Mouse (Mus musculus): ENCODE measurements around the gene Ambra1.

Gene Ambra1

DNA sequence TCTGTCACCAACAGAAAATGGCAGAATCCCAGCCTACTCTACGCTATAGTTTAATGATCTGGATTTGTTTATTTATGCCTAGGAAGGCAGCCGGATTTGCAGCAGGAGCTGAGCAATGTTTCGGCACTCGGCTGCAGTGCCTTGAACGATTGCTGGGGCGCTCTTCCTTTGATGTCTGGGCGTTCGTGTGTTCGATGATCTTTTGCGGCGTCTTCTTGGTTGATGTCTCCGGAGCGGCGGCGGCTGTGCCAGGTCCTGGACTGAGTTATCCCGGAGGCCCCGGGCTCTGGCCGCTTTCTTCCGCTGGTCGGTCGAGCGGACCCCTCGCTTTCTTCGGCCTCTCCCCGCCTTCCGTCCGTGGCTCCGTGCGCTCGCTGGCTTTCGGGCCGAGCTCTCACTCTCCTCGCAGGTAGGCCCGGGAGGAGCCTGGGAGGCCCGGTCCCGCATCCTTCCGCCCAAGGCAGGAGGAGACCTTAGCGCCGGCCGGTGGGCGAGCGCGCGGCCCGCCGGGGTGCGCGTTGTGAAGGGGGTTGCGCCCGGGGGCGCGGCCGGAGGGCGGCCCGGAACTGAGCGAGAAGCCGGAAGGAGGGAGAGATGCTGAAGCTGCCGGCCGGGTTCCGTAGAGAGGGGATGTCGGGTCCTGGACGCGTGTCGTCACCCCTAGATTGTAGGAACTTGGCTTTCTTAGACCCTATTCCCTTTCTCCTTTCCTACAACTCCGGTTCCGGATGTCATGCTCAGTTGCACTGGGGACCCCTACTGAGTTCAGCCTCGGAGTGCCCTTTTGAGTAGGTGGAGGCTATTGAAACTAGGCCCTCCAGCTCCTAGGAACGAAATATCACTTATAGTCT lies at the start of gene Ambra1:
Gene Ambra1 (plus strand): TSS at position 164 of the 851 bp plus-strand sequence.
- in situ Hi-C loops (cut with MboI, MseI) = loop anchor here (5.0 kb wide), 1 partner anchor 78 kb away; no protein-coding TSS in a partner anchor

DNA sequence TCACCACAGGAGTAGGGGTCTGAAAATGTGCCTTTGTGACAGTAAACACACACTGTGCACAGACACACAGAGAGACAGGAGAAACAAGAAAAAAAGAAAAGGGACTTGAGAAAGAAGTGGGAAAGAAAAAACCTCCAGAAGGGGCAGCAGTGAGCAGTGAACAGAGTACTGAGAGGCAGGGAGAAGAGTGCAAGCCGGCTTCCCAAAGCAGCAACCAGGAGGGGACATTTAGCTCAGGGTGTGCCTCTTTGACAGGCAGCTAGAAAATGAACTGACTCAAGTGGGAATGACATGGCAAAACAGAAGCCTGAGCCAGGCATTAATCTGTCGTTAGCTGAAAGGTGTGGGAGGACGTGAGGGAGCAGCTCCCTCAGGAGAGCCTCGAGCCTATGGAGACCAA lies 47.1 kb upstream of the Ambra1 start:
- in situ Hi-C loops (cut with MboI, MseI) = no loop called here

DNA sequence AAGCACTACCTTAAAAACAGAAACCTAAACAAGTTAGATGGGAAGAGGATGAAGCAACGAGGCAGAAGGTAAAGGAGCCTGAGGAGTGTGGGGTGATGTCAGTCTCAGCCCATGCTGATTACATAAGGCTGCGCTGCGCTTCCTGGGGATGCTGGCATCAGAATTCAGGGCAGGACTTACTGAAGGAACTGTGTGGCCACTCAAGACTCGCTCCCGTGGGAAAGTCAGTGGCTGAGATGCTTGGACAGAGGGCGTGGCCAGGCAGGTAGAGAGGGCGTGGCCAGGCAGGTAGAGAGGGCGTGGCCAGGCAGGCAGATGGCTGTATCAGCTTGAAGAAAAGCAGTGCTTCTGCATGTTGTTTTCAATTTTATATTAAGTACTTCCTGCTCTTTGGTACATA lies 46.0 kb upstream of the Ambra1 start:
- in situ Hi-C loops (cut with MboI, MseI) = no loop called here

DNA sequence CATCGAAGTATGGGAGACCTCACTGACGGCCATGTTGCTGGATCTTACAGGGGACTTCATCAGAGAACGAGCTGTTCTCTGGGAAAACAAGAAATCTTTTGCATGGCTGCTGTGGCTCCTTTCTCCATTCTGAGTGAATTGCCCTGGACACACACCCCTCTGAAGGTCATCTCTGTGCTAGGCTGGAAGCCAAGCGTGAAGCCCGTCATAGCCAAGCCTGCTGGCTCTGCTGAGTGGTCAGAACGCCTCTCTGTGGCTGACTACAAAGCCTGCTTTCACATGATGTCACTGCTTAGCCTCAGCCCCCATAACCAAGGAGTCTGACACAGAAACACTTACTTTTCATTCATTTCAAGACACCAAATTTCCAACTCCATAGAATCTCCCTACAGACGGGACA lies 40.5 kb upstream of the Ambra1 start:
- in situ Hi-C loops (cut with MboI, MseI) = no loop called here

DNA sequence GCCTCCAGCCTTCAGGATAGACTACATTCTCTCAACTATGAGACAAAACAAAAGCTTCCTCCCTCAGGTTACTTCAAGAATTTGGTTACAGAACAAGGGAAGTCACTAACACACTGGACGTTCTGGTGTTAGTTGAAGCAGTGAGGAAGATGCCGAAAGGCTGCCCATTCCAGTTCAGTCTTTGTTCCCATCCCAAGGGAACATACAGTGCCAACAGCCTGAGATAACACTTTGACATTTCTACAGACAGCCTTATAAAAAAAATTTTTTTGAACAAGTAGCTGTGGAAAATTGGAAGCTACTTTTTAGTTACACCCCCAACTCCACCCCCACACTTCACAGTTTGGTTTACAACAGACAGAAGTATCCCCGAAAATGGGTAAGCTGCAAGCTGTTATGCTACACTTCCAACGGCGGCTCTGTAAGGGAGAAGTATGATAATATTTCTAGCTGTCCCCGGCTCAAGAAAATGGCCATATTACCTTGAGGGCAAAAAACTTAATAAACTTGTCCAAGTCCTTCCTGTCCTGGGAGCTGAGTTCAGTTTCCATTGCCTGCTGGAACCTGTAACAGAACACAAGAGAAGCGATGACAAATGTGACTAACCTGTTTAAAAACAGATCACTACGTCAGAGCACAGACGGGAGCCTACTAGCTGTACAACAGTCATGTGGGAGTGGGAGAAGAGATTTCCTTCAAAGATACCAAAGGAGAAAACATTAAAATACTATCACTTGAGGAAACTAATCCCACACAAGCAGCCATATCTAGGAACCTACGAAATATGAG lies 34.3 kb upstream of the Ambra1 start:
- in situ Hi-C loops (cut with MboI, MseI) = no loop called here

- in situ Hi-C loops (cut with MboI, MseI) = no loop called here
Observed at GRCm38 (mm10) chr2:91696225-91696590, 33.7 kb upstream of the Ambra1 start.

- in situ Hi-C loops (cut with MboI, MseI) = no loop called here
Observed at GRCm38 (mm10) chr2:91699225-91699624, 30.7 kb upstream of the Ambra1 start.

DNA sequence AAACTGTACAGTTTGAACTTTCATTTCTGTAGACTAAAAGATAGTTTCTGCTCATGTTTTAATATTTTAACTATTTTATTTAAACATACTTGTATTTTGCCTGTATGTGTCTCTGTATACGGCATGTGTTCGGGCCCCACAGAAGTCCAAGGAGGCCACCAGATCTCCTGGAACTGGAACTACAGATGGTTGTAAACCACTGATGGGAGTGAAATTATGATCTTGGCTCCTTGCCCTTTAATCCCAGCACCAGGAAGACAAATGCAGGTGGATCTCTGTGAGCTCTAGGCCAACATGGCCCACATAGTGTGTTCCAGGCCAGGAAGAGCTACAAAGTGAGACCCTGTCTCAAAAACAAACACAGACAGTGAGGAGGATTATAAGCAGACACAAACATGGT lies 28.6 kb upstream of the Ambra1 start:
- in situ Hi-C loops (cut with MboI, MseI) = no loop called here

DNA sequence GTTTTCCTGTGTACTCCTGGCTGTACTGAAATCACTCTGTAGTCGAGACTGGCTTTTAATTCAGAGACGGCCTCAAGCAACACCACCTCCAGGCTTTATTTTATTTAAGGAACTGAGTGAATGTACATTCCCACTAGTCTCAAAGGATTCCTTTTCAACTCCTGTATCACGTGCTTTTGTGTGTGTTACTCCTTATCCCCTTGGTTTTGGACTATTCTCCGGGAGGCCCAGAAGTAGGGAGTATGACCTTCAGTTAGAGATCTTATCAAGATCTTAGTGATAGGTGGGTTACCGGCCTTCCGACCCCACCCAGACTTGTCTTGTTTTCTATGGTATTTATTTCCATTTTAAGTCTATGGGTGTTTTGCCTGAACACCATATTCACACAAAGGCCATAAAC lies 24.2 kb upstream of the Ambra1 start:
- in situ Hi-C loops (cut with MboI, MseI) = no loop called here

- in situ Hi-C loops (cut with MboI, MseI) = no loop called here
Observed at GRCm38 (mm10) chr2:91706456-91706855, 23.5 kb upstream of the Ambra1 start.

DNA sequence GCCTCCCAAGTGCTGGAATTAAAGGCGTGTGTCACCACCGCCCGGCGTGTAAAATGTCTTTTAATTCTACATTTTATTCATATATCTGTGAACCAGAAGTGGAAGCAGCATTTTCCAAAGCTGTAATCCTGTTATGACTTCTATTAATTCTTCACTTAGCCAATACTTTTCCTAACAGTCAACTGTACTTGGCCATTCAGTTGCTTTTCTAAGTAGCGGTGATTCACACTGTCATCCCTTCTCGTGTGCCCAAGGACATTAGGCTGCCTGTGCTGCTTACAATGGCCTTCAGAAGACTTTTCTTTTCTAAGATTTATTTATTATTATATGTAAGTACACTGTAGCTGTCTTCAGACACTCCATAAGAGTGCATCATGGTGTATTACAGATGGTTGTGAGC lies 21.6 kb upstream of the Ambra1 start:
- in situ Hi-C loops (cut with MboI, MseI) = no loop called here

- in situ Hi-C loops (cut with MboI, MseI) = no loop called here
Observed at GRCm38 (mm10) chr2:91710272-91711234, 19.4 kb upstream of the Ambra1 start, which contains the start of the genes Atg13 and Harbi1. TSS of gene Atg13 (minus strand) at chr2:91710576. TSS of gene Harbi1 (plus strand) at chr2:91710852.

DNA sequence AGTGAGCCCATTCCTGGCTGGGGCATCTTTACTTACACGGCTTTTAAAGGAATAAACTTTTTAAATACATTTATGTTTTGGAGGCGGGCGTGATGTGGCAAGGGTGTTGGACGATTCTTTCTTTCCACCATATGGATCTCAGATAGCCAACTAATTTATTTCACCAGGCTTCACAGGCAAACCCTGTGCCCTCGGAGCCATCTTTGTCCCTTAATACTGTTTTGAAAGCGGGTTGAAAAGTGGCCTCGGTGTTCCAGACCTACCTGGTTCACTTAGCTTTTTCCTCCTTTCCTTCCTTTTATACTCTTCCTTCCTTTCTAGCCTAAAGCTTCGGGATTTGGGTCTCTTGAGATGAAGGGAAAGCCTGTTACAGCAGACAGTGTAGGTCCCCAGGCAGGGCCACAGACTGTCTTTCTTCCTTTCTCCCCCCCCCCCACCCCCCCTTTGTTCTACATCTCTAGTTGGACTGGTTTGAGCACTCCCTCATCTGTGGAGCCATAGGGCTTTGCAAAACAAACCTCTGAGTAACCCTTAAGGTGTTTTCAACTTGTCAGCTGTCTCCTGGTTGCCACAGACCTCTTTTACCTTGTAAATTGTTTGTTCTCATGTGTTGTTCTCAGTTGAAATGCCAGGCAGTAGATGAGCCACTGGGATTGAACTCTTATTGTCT lies 18.5 kb upstream of the Ambra1 start:
- in situ Hi-C loops (cut with MboI, MseI) = no loop called here

GRCm38 (mm10) chr2:91714921-91715320 lies 15.0 kb upstream of the Ambra1 start:
- in situ Hi-C loops (cut with MboI, MseI) = no loop called here

DNA sequence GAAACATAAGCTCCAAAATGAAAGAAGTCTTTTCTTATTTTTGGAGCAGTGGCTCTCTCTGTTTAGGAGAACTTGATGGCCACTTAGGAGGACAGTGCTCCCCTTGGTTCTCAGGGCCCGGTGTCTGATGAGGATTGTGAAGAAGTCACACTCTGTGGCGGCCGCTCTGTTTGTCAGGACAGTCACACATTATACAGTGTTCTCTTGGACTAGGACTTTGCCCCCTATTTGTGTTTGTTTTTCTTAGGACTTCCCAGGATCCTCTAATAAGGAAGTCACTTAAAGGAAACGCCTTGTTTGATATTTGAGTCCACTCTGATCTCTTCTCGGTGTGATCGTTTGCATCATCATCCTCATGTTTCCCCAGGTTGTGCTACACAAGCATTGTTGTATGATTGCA lies 11.7 kb upstream of the Ambra1 start:
- in situ Hi-C loops (cut with MboI, MseI) = no loop called here

DNA sequence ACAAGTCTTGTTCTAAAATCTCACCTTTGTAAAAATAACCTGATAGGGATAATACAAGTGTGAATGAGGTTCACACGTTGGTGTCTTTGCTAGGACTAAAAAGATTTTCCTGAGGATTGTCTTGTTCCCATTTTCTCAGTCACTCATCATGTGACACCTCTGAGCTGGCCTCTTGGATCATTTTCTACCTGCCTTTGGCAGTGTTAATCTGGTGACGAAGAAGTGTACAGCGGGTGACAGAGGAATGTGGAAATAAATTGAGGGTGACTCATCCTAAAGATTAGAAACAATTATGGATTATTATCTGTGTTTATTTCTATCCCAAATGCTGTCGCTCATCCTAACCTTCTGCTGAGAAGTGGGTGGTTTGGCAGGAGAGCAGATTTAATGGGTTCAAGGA lies 6.6 kb upstream of the Ambra1 start:
- in situ Hi-C loops (cut with MboI, MseI) = no loop called here

DNA sequence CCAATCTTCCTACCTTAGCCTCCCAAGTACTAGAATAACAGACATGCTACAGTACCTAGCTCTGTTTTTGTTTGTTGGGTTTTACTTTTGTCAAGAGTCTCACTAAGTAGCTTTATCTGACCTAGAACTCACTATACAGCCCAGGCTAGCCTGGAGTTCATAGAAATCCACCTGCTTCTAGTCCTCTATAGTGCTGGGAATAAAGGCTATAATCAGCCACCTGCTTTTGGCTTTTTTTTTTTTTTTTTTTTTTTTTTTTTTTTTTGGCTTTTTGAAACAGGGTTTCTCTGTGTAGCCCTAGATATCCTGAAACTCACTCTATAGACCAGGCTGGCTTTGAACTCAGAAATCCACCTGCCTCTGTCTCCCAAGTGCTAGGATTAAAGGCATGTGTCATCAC lies 6.0 kb upstream of the Ambra1 start:
- in situ Hi-C loops (cut with MboI, MseI) = no loop called here

DNA sequence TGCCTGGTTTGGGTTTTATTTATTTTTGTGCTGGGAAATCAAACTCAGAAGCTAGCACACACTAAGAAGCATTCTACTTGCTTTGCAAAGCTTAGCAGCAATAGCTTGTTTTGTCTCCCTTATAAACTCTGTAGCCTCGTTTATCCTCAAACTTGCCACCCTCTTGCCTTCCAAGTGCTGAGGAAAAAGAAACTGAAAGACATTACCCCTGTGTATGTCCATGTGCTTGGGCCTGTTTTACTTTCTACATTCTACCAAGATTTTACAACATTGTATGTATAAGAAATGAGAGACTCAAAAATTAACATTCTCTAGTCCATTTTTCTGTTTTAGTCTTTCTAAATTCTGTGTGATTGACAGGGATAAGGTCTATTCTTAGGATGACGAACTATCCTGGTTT lies 5.2 kb upstream of the Ambra1 start:
- in situ Hi-C loops (cut with MboI, MseI) = loop anchor here (5.0 kb wide), 1 partner anchor 72 kb away; no protein-coding TSS in a partner anchor

- in situ Hi-C loops (cut with MboI, MseI) = loop anchor here (5.0 kb wide), 1 partner anchor 73 kb away; no protein-coding TSS in a partner anchor
Observed at GRCm38 (mm10) chr2:91725476-91725875, 4.5 kb upstream of the Ambra1 start.

- in situ Hi-C loops (cut with MboI, MseI) = loop anchor here (5.0 kb wide), 1 partner anchor 75 kb away; no protein-coding TSS in a partner anchor
Observed at GRCm38 (mm10) chr2:91727011-91727410, 2.9 kb upstream of the Ambra1 start.

GRCm38 (mm10) chr2:91729571-91729970 lies 363 bp upstream of the Ambra1 start:
- in situ Hi-C loops (cut with MboI, MseI) = loop anchor here (5.0 kb wide), 1 partner anchor 77 kb away; no protein-coding TSS in a partner anchor
